Comparison of ENCODE assay signal across 9 mouse cellular contexts in genomic region chr5:128947093-128947492, GRCm38 (mm10). TPM values are rescaled to one million over a fixed set of nuclear protein-coding genes. Genes with fewer than 3 reads are reported as not detected.
A peak's percentile ranks its signal among the peaks of the same experiment; 100 is the strongest.
DNase-seq lines count a peak whose midpoint lies in the region; ATAC-seq and TF ChIP-seq lines count a peak whose summit lies in the region.
"Had no signal": no experiment of that assay in that cellular context is flagged by ENCODE, and none has a peak within 500 bp of the region (broad histone marks: within the 10 kb centered on the region; RNA-seq: fewer than 3 reads in every experiment).

No protein-coding gene starts in this region.

- H3K4me1 ChIP-seq in hindbrain, postnatal 0 days (ENCODE audit: insufficient read depth, low read length): no peaks in the 10 kb centered on the region
- H3K4me1 ChIP-seq in hindbrain, embryonic 16.5 days (ENCODE audit: control insufficient read depth, insufficient read depth, low read depth, low read length): peaks cover 7% of the 10 kb centered on the region
- H3K4me1 ChIP-seq in liver, postnatal 0 days (ENCODE audit: insufficient read depth): no peaks in the 10 kb centered on the region

- WGBS in hindbrain, postnatal 0 days: 78% methylated on average over 5 of the region's 5 CpGs
- WGBS in hindbrain, embryonic 16.5 days: 81% methylated on average over 5 of the region's 5 CpGs
- WGBS in liver, postnatal 0 days (ENCODE audit: insufficient replicate concordance): 69% methylated on average over 5 of the region's 5 CpGs

- H3K27me3 ChIP-seq in hindbrain, postnatal 0 days (ENCODE audit: insufficient read depth, low read length): no peaks in the 10 kb centered on the region
- H3K27me3 ChIP-seq in hindbrain, embryonic 16.5 days (replicated peaks; ENCODE audit: control insufficient read depth, insufficient read depth, low read length): no peaks in the 10 kb centered on the region
- H3K27me3 ChIP-seq in liver, postnatal 0 days (ENCODE audit: insufficient read depth, low read length): no peaks in the 10 kb centered on the region
- H3K27me3 ChIP-seq: hindbrain, embryonic 15.5 days had no signal

- H3K27ac ChIP-seq in hindbrain, postnatal 0 days: no peak overlapping the region
- H3K27ac ChIP-seq in hindbrain, embryonic 16.5 days (ENCODE audit: low read depth, low read length): no peak overlapping the region
- no peak overlapping the region for H3K27ac ChIP-seq in liver, postnatal 0 days (ENCODE audit: low read depth)
- H3K27ac ChIP-seq: hindbrain, embryonic 15.5 days; midbrain, embryonic 13.5 days had no signal

- no peak for DNase-seq in hindbrain, postnatal 0 days (ENCODE audit: low spot score)
- DNase-seq in CD8-positive naive resting alpha-beta T cell, adult 2 months (ENCODE audit: low read depth in 2 of 2, low spot score in 2 of 2): peak; percentile 10 to 40
- peak; percentile 11 for DNase-seq in T-cell, adult 2 months (ENCODE audit: low spot score)
- peak; percentile 39 for DNase-seq in liver, postnatal 0 days
- DNase-seq in layer of hippocampus, postnatal 14 days (ENCODE audit: low spot score in 2 of 2): no peak
- DNase-seq in spleen, adult 18-20 months: no peak

- no peaks in the 10 kb centered on the region for H3K36me3 ChIP-seq in hindbrain, postnatal 0 days (ENCODE audit: insufficient read depth, low read length)
- H3K36me3 ChIP-seq in hindbrain, embryonic 16.5 days (ENCODE audit: control insufficient read depth, insufficient read depth, low read length): no peaks in the 10 kb centered on the region
- H3K36me3 ChIP-seq in liver, postnatal 0 days (replicated peaks; ENCODE audit: insufficient read depth, low read length): no peaks in the 10 kb centered on the region
- H3K36me3 ChIP-seq: hindbrain, embryonic 15.5 days; midbrain, embryonic 13.5 days had no signal

- H3K4me3 ChIP-seq in hindbrain, postnatal 0 days (ENCODE audit: low read length): no peak overlapping the region
- H3K4me3 ChIP-seq in hindbrain, embryonic 16.5 days (ENCODE audit: low read length): no peak overlapping the region
- H3K4me3 ChIP-seq in liver, postnatal 0 days (ENCODE audit: low read depth, low read length): no peak overlapping the region
- H3K4me3 ChIP-seq: hindbrain, embryonic 15.5 days; midbrain, embryonic 13.5 days had no signal

- H3K9me3 ChIP-seq in hindbrain, postnatal 0 days (ENCODE audit: low read length): no peaks in the 10 kb centered on the region
- H3K9me3 ChIP-seq in hindbrain, embryonic 16.5 days (ENCODE audit: control insufficient read depth, low read length): no peaks in the 10 kb centered on the region
- H3K9me3 ChIP-seq in liver, postnatal 0 days (ENCODE audit: low read length): no peaks in the 10 kb centered on the region
- H3K9me3 ChIP-seq: hindbrain, embryonic 15.5 days; midbrain, embryonic 13.5 days had no signal

- TF ChIP-seq EP300 in liver, postnatal 0 days (IDR thresholded peaks at IDR 0.05; ENCODE audit: low read depth): no peak

- no peak overlapping the region for H3K9ac ChIP-seq in hindbrain, postnatal 0 days (replicated peaks; ENCODE audit: low read length)
- no peak overlapping the region for H3K9ac ChIP-seq in hindbrain, embryonic 16.5 days (ENCODE audit: low read depth, low read length)
- no peak overlapping the region for H3K9ac ChIP-seq in liver, postnatal 0 days (replicated peaks)
- H3K9ac ChIP-seq: hindbrain, embryonic 15.5 days; midbrain, embryonic 13.5 days had no signal

- TF ChIP-seq CTCF in hindbrain, postnatal 0 days (IDR thresholded peaks at IDR 0.05; ENCODE audit: low read depth): peak; percentile 55
- peak; percentile 55 for TF ChIP-seq CTCF in liver, postnatal 0 days (IDR thresholded peaks at IDR 0.05; ENCODE audit: low read depth)

- no peak for ATAC-seq in hindbrain, postnatal 0 days
- ATAC-seq in hindbrain, embryonic 16.5 days: no peak
- no peak for ATAC-seq in liver, postnatal 0 days
- ATAC-seq: midbrain, embryonic 13.5 days had no signal

- no peak overlapping the region for H3K4me2 ChIP-seq in hindbrain, postnatal 0 days (ENCODE audit: low read depth, low read length)
- H3K4me2 ChIP-seq in hindbrain, embryonic 16.5 days (ENCODE audit: low read length): no peak overlapping the region
- no peak overlapping the region for H3K4me2 ChIP-seq in liver, postnatal 0 days (ENCODE audit: low read depth, low read length)
- H3K4me2 ChIP-seq: hindbrain, embryonic 15.5 days; midbrain, embryonic 13.5 days had no signal

RNA-seq across cellular contexts. Expression of gene Rimbp2, which starts 6.2 kb away (rescaled TPM):
- total RNA-seq in hindbrain, postnatal 0 days (2014; rRNA removed): 18.9 and 20.9 TPM in 2 replicates
- 4.5 and 4.6 TPM in 2 replicates for polyA plus RNA-seq in hindbrain, postnatal 0 days (2015; fragmentation: Nextera tagmentation; extraction: Ambion mirVana)
- polyA plus RNA-seq in hindbrain, embryonic 16.5 days (2015; fragmentation: Nextera tagmentation; extraction: Ambion mirVana): 4.7 and 6.4 TPM in 2 replicates
- not detected in 2 replicates for polyA plus RNA-seq in liver, postnatal 0 days (2015; fragmentation: Nextera tagmentation; extraction: Ambion mirVana)
- 100 to 1,000 TPM; 121 to 132 TPM for total RNA-seq in layer of hippocampus, postnatal 14 days (2021)

Comparison
In these comparisons a context has a peak if more than half of its experiments do, and no peak if none do; other contexts are left out.
1. DNase-seq: peak in CD8-positive naive resting alpha-beta T cell, adult 2 months (2 of 2), T-cell, adult 2 months (single experiment) and liver, postnatal 0 days (single experiment); none in hindbrain, postnatal 0 days (single experiment), layer of hippocampus, postnatal 14 days (0 of 2) and spleen, adult 18-20 months (0 of 2).